Mouse (Mus musculus): ENCODE measurements at regions not wholly inside any gene's neighbourhood (a gene's known extent, or its start where the extent isn't known, plus 50 kb on each side); places are given as distances from the start of the nearest gene placed in this dataset.

DNA sequence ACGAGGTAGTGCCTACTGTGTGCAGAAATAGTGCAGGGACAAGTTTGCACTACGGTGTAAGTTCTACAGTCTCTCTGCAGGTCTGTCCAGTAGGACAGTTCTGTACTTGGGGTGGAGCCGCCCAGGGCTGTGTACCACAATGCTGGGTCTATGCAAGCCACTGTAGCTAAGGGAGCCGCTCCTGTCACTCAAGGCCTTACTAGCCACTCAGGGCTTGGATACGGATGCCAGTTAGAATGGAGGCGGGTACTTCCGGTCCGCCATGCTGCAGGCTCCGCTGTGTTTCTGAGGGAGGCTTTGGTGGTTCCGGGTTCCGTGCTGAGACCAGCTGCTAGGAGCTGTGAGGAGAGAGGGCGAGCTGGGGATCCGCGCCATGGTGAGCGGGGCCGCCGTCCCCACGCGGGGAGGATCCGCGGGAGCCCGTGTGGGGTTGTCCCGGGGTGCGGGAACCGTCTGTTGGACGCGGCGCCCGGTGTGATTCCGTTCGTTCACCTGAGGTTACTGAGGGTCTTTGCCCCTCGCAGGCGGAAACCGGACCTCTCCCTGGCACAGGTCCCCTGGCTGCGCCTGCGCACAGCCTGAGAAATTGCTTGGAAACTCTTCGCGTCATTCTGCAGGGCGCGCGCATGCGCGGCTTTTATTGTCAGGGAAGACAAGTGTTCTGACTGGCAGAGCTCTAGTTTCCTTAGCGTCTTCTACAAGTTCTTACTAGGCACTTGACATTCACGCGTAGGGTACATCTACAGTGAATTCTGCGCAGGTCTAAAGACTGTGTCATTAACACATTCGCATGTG lies 51.0 kb upstream of the Zfp873 start:
- peak; percentile 59 for DNase-seq (ENCODE audit: low read depth, low spot score)
